Mouse (Mus musculus) C2C12 (cell line): ENCODE data around the gene Xrcc1. TPM values are rescaled to one million over a fixed set of nuclear protein-coding genes. Genes with fewer than 3 reads are reported as not detected.
A peak's percentile ranks its signal among the peaks of the same experiment; 100 is the strongest.

Experiments
- H3K27me3 ChIP-seq: one replicate; pipeline ENCODE4 v1.6.1; 2011; ENCODE audit not compliant: control insufficient read depth, insufficient read depth, insufficient read length
- H3K36me3 ChIP-seq: one replicate; pipeline ENCODE4 v1.6.1; 2011; ENCODE audit not compliant: control insufficient read depth, insufficient read depth
- H3K4me3 ChIP-seq: one replicate; pipeline ENCODE4 v1.5.1; 2011; ENCODE audit warnings: mild to moderate bottlenecking, control low read depth; ENCODE audit not compliant: poor library complexity, insufficient read depth, severe bottlenecking
- H3K79me2 ChIP-seq: one replicate; pipeline ENCODE4 v1.6.1; 2011; ENCODE audit not compliant: control insufficient read depth, insufficient read depth
- H3K79me3 ChIP-seq: one replicate; pipeline ENCODE4 v1.6.1; 2011; ENCODE audit warnings: low read depth, control low read depth
- H3ac ChIP-seq: one replicate; pipeline ENCODE3; 2011; ENCODE audit warnings: low read depth; ENCODE audit not compliant: control insufficient read depth, insufficient read length
- CEBPB ChIP-seq: IDR thresholded peaks from one replicate; pipeline ENCODE4 v1.6.1; 2011; ENCODE audit warnings: low read depth, mild to moderate bottlenecking, control low read depth, moderate library complexity
- CTCF ChIP-seq: IDR thresholded peaks from one replicate; pipeline ENCODE4 v1.5.1; 2011; ENCODE audit not compliant: control insufficient read depth, insufficient read depth, insufficient read length
- FOSL1 ChIP-seq: IDR thresholded peaks from one replicate; pipeline ENCODE4 v1.8.0; 2011; ENCODE audit warnings: mild to moderate bottlenecking, low read length; ENCODE audit not compliant: poor library complexity, insufficient read depth, severe bottlenecking
- MAX ChIP-seq: IDR thresholded peaks from one replicate; pipeline ENCODE4 v1.6.1; 2011; ENCODE audit warnings: mild to moderate bottlenecking, control low read depth
- MYOD1 ChIP-seq: IDR thresholded peaks from one replicate; pipeline ENCODE4 v1.6.1; 2011; ENCODE audit warnings: low read depth; ENCODE audit not compliant: control insufficient read depth, insufficient read length
- MYOG ChIP-seq: IDR thresholded peaks from one replicate; pipeline ENCODE4 v1.6.1; 2011; ENCODE audit not compliant: control insufficient read depth, insufficient read length; ENCODE audit errors: extremely low read depth
- USF1 ChIP-seq: IDR thresholded peaks from one replicate; pipeline ENCODE4 v1.6.1; 2011; ENCODE audit warnings: low read depth, mild to moderate bottlenecking, control low read depth, moderate library complexity
- polyA plus RNA-seq: library from polyadenylated mRNA; unstranded; fragments of >200 nt; fragmentation: generic; extraction: Trizol; gene quantifications from one replicate; pipeline ENCODE4 v1.2.1, GENCODE M21; 2012; ENCODE audit warnings: missing spikeins

Xrcc1 gene
- polyA plus RNA-seq, 1 experiment = 57.4 TPM

DNA sequence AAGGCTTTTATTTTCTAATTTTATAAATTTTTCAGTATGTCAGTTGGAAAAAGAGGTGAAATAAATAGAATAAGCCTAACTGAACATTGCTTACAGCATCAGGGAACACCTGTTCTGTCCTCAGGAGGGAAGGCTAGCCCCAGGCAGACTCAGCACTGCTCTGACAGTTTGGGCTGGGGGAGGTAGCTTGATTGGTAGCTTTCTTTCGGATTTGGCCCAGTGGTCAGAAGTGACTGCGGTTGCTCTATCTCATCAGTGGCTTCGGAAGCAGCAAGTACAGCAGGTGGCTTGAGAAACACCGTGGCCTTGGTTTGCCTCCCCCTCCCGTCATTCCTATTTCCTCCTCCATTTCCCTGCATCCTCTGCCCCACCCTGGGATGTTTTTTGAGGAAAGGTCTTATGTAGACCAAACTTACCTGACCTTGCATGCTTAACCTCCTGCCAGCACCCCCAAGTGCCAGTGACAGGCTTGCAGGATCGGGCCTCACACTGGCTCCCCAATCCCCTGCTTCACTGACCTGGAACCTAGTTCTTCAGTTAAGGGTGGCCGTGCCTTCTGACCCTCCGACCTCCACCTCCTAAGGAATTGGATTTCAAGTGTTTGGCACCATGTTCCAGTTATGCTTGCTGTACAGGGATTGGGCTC lies 17.2 kb downstream of the Xrcc1 start:
- no peaks in the 10 kb centered on the region for H3K27me3 ChIP-seq
- H3K4me3 ChIP-seq = no peak overlapping the region
- peaks cover 8% of the 10 kb centered on the region for H3K36me3 ChIP-seq
- no peaks in the 10 kb centered on the region for H3K79me2 ChIP-seq
- TF ChIP-seq MYOD1 (no peak), MAX (no peak), USF1 (no peak)
- no peaks in the 10 kb centered on the region for H3K79me3 ChIP-seq
- no peak overlapping the region for H3ac ChIP-seq

DNA sequence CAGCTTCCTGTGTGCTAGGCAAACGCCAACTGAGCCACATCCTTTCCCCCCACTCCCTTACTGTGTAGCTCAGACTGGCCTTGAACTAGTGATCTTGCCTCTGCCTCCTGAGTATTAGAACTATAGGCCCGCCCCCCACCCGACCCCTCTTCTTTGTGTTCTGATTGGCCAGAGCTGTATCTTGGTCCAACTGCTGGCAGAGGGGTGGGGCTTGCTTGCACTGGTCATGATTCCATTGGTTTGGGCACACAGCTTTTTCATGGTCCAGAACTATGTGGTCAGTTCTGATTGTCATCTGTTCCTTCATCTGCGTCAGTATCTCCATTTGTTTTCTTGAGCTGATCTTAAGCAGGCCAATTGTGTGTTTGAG lies 17.7 kb downstream of the Xrcc1 start:
- Histone ChIP-seq H3K36me3 (peaks cover 8% of the 10 kb centered on the region), H3ac (no peak overlapping the region), H3K4me3 (no peak overlapping the region), H3K27me3 (no peaks in the 10 kb centered on the region), H3K79me3 (no peaks in the 10 kb centered on the region), H3K79me2 (no peaks in the 10 kb centered on the region)
- TF ChIP-seq FOSL1 = no peak
- no peak for TF ChIP-seq MYOD1
- no peak for TF ChIP-seq CTCF
- no peak for TF ChIP-seq CEBPB
- TF ChIP-seq MAX = no peak
- no peak for TF ChIP-seq USF1
- TF ChIP-seq MYOG = no peak

DNA sequence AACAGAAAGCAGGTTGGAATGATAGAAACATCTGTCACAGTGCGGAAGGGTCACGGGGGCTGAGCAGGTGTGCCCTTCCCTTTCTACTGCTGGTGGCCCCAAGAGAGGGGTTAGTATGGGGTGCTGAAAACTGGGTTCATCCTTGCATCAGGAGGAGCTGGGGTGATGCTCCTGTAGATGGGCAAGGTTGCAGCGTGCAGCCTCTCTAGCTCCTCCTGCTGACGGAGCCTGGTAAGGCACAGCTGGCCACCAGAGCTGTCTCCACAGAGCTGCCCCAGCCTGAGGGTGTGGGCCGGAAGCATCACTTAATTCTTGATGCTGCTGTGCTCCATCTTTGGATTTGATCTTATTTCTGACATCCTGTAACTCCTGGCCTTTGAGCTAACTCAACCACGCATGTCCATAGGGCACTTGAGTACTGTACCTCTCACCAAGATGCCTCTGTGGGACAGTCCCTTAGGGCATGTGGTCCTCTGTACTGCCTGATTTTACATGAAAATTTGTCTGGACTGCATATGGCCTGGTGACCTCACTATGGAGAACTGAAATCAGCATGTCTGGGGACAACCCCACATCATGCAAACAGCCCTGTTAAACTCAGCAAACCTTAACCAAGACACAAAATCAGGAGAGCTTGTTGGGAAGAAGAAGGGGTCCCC lies 18.6 kb downstream of the Xrcc1 start:
- Histone ChIP-seq H3K36me3 (peaks cover 8% of the 10 kb centered on the region), H3K4me3 (no peak overlapping the region), H3K79me2 (no peaks in the 10 kb centered on the region), H3K79me3 (no peaks in the 10 kb centered on the region), H3K27me3 (no peaks in the 10 kb centered on the region), H3ac (no peak overlapping the region)
- TF ChIP-seq CTCF (peak; percentile 73), MYOD1 (no peak)

DNA sequence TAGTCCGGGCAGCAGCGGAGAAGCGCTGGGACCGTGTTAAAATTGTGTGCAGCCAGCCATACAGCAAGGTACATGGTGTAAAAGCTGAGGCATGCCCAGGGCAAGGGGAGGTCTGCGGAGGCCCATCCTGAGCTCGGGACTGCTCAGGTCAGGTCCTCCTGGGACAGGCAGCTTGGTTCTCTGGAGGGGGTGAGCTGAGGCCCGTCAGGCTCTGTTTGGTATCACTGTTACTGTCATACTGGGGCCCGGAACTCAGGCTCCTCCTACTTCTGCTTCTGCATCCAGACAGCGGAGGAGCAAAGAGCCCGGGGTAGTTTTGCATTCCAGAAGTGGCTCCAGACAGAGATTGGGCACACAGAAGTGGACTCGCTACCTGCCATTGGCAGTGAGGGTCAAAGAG lies 19.5 kb downstream of the Xrcc1 start:
- Histone ChIP-seq H3ac (no peak overlapping the region), H3K79me3 (no peaks in the 10 kb centered on the region), H3K27me3 (no peaks in the 10 kb centered on the region), H3K79me2 (no peaks in the 10 kb centered on the region), H3K36me3 (peaks cover 8% of the 10 kb centered on the region), H3K4me3 (no peak overlapping the region)
- no peak for TF ChIP-seq FOSL1
- TF ChIP-seq USF1 = no peak
- TF ChIP-seq MYOD1 = no peak
- no peak for TF ChIP-seq CEBPB
- no peak for TF ChIP-seq CTCF
- TF ChIP-seq MAX = no peak
- TF ChIP-seq MYOG = no peak

DNA sequence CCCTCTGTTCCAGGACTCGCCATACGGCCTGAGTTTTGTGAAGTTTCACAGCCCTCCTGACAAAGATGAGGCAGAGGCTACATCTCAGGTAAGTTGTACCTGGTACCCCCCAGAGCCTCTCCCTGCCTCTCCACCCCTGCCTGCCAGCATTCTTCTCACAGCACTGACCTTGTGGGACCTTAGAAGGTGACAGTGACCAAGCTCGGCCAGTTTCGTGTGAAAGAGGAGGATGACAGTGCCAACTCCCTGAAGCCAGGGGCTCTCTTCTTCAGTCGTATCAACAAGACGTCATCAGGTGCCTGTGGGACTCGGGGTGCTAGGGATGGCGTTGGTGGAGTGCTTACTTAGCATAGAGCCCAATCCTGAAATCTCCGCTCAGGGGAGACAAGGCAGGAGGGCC lies 20.1 kb downstream of the Xrcc1 start:
- H3ac ChIP-seq = no peak overlapping the region
- no peak overlapping the region for H3K4me3 ChIP-seq
- H3K79me2 ChIP-seq = no peaks in the 10 kb centered on the region
- H3K36me3 ChIP-seq = peaks cover 8% of the 10 kb centered on the region
- no peak for TF ChIP-seq MAX
- TF ChIP-seq USF1 = no peak
- TF ChIP-seq CEBPB = no peak
- no peaks in the 10 kb centered on the region for H3K27me3 ChIP-seq
- H3K79me3 ChIP-seq = no peaks in the 10 kb centered on the region

DNA sequence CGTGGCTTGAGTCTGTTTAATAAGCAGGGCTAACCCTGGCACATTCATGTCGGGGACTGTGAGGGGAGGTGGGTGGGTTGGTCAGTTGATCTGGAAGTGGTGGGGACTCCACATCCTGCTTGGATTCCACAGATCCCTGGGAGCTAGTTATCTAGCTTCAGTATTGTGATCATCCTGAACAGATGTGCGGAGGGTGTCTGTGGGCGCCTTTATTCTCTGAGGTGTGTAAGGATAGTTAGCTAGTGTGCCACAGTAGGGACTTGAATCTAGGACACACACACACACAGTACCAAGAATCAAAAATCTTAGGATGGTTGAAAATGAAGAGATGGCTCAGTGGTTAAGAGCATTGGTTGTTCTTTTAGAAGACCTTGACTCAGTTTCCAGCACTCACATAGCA lies 22.4 kb downstream of the Xrcc1 start:
- Histone ChIP-seq H3K79me2 (no peaks in the 10 kb centered on the region), H3K4me3 (no peak overlapping the region), H3K36me3 (peaks cover 8% of the 10 kb centered on the region), H3ac (no peak overlapping the region), H3K27me3 (no peaks in the 10 kb centered on the region), H3K79me3 (no peaks in the 10 kb centered on the region)
- TF ChIP-seq CTCF (no peak), FOSL1 (no peak)

DNA sequence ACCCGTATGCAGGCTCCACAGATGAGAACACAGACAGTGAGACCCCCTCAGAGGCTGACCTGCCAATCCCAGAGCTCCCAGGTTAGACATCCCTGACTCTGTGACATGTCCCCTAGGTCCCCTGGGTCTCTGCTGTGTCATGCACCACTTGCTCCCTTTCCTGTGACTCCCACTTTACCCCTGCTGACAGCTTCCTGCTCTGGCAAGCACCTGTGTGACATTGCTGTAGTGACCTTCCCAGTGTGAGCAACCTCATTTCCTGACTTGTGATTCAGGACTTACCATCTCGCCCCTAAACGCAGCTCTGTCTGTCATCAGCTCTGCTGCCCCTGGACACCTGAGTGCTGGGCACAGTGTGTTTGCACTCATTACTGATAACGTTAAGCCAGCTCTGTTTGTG lies 25.0 kb downstream of the Xrcc1 start:
- no peak overlapping the region for H3K4me3 ChIP-seq
- H3K27me3 ChIP-seq = no peaks in the 10 kb centered on the region
- H3K79me2 ChIP-seq = no peaks in the 10 kb centered on the region
- peaks cover 6% of the 10 kb centered on the region for H3K36me3 ChIP-seq
- H3K79me3 ChIP-seq = no peaks in the 10 kb centered on the region
- H3ac ChIP-seq = no peak overlapping the region
- TF ChIP-seq CEBPB (no peak), CTCF (no peak), USF1 (no peak), MAX (no peak), MYOD1 (no peak), MYOG (no peak), FOSL1 (no peak)
